Mouse (Mus musculus): ENCODE results near the gene Gm10320. TPM values are rescaled to one million over a fixed set of nuclear protein-coding genes. Genes with fewer than 3 reads are reported as not detected.

Gm10320 gene
- total RNA-seq, 2 experiments from 2014 or later = 0.66 to 8.9 TPM

DNA sequence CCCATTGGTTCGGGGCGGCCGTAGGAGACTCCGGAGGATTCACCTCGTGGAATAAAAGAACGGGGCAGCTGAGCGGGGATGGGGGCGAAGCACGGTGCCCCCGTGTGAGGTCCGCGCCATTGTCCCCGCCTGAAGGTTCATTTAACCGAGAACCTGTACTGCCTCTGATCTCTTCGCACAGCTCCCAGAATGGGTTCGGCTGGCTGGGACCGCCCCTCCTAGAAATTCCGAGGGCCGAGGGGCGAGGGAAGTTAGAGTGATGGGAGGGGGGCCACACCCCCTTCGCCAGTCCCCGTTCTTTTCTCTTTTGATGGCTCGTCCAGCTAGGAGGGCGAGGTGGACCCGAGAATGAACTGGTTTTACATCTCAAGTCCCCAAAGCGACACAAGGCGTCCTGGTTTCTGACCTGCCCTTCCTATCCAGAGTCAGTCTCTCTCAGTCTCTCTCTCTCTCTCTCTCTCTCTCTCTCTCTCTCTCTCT, 12.4 kb upstream of the Gm10320 start:
- no peak for ATAC-seq (ENCODE audit: poor library complexity, severe bottlenecking)

DNA sequence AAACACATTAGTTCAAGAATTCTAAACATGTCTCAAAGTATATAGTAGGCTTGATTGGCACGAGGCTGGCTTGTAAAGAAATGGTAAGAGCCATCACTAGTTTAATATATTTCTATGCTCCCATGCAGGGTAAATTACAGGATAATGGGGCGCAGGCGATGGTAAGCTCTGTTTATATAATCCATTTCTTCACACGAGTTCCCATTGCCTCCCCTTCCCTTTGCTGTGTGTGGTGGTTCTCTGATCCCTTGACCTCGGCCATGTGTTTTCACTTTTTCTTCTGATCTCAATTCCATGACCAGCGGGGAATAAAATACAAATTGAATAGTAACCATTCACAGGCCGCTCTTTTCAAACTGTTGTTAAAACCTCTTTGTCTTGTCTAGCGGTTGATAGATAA, 11.8 kb upstream of the Gm10320 start:
- no peak for ATAC-seq (ENCODE audit: poor library complexity, severe bottlenecking)

DNA sequence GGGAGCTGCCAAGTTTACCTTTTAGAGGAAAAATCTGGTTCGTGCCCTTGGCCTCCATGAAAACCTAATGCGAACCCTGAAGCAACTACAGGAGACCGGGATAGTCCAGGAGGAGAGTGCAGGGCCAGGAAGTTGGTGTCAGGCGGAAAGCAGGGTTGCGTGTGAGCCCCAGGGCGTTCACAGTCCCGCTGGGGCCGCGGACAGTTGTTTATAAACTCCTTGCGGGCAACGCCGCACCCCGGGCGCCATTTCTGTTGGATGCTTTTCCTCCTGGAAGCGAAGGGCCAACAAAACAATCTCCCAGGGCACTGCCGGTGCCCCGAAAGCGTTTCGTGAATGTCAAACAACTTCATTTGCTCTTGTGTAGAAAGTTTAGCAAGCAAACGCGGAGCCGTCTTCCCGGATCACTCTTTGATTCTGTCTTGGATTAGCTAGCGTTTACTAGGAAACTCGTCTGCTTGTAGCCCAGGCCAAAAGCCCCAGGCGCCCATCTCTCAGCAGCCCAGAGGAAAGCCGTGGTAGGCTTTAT, 11.1 kb upstream of the Gm10320 start:
- no peak for ATAC-seq (ENCODE audit: poor library complexity, severe bottlenecking)

DNA sequence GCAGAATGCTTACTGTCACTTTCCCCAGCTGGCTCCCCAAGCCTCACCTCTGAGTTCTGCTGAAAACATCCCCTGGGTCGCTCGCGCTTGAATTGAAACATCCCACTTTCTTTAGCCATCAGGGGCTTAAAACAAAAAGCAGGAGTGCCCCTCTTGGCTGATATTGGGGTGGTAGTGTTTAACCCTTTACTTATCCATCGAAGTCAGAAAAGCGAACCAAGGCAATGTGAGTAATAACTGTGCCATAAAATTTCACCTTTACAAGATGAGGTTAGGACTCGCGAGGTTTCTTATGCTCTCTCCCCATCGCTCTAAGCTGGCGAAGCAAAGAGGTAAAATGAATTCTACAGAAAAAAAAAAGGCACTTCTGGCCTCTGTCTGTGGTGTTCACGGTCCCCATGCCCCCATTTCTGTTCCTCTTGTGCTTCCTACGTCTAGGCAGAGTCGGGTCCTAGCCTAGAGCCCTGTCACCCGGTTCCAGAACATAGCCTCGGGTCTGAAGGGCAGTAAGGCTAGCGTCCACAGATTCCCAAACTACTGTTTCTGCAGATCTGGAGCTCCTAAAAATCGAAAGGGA, 10.5 kb upstream of the Gm10320 start:
- no peak for ATAC-seq (ENCODE audit: poor library complexity, severe bottlenecking)

DNA sequence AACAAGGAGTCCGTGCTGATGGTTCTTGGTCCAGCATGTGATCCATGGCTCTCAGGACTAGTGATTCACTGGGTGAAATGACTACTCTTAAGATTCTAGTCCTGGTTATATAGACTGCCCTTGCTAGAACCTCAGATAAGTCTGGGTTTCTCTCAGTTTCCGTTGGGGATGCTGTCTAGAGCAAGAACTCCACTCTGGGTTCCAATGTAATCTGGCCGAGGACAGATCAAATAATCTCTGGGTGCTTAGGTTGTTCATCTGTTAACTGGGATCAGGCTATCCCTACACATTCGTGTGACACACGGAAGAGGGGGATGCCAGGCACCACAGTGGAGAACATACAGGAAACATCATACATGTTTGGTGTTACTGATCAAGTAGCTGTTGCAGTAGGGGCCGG, 9.5 kb upstream of the Gm10320 start:
- no peak for ATAC-seq (ENCODE audit: poor library complexity, severe bottlenecking)

DNA sequence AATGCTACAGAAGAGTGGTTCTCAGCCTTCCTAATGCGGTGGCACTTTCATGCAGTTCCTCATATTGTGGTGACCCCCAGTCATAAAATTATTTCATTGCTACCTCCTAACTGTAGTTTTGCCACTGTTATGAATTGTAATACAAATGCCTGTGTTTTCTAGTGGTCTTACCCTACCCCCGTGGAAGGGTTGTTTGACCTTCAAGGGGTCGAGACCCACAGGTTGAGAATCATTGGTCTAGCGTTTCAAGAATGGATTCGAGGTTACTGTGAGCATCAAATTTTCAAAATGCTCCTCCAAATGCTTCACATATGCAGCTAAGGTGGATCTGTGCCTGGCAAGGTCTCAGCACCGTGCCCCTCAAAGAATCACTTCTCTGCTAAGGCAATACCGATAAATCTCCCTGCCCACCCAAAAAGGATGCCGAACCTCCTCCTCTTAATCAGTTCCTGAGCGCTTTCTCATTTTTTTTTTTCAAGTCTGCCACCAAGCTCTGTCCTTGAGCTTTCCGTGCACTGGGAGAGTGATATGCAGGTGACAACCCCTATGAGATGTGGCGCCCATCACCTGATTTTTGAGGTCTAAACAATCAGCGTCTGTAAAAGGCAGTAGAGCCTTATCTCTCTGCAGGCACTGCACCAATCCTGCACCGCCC, 8.8 kb upstream of the Gm10320 start:
- ATAC-seq (ENCODE audit: poor library complexity, severe bottlenecking) = no peak

DNA sequence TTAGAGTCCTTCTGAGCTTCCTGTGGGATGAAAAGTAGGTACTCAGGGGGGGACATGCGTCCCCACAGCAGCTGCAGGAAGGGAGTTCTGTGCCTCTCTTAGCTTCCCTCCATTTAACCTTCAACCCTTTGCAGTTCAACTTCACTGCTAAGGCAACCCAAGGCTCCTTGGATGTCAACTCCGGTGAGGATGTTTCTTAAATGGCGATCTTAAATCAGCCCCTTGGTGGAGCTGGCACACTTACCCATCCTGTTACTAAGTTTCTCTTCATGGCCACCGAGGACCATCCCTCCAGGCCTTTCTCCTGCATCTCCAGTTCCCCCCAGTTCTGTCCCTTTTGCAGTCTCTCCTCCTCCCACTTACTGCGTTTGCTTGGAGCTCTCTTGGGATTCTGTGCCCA, 6.8 kb upstream of the Gm10320 start:
- no peak for ATAC-seq (ENCODE audit: poor library complexity, severe bottlenecking)

DNA sequence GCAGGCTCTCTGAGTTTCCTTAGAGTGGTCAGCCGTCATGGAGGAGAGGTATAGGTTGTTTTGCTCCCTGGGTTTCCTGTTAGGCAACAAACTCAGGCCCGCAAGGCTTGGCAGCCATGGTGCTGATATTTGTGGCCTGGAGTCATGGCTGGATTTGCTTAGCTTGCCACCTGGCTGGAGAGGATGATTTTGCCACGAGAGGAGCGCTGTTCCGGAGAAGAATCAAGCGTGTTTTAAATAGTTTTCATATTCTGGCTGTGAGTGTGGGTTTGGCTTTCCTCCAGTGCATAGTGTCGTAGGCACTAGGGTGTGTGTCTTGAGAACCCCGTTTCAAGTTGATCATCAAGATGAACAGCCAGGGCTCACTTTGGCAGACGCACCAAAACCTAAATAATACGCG, 6.3 kb upstream of the Gm10320 start:
- no peak for ATAC-seq (ENCODE audit: poor library complexity, severe bottlenecking)

DNA sequence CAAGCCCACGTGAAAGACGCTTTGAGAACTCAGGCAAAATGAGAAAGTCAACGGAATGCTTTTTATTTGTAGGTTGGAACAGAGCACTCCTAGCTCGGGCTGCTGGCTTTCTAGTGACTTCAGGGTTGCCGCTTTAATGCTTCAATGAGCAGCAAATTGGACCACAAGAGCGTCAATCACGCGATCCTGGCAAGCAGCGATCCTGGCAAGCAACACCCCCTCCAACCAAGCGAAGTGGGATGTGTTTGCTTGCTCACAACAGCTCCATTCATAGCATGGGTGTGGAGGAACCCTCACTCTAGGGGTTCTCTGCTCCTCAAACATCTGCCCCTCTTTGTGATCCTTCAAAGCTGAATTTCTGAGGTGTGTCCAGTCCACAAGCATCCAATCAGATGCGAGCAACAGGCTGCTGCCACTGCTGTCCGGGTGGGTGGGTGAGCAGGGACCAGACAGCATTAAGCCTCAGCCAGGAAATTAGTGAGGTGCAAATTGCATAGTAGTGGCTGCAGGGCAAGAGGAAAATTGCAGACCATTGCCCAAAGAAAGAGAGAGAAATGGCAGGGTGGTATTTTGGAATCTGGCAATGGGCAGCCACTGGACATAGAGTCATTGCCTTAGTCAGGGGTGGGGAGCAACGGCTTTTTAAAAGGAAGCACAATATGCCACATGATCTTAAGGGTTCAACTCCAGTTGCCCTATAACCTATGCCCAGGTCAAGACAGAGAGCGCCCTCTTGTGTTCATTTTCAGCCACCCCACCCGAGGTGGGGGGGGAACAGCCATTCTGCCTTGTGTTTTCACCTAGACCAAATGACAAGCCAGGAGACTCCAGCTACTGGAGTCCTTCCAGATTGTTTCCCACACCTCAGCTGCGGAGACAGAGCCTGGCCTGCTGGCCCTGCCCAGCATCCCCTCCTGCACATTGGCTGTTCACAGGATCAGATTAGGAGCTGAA, 5.4 kb upstream of the Gm10320 start:
- ATAC-seq (ENCODE audit: poor library complexity, severe bottlenecking) = no peak

DNA sequence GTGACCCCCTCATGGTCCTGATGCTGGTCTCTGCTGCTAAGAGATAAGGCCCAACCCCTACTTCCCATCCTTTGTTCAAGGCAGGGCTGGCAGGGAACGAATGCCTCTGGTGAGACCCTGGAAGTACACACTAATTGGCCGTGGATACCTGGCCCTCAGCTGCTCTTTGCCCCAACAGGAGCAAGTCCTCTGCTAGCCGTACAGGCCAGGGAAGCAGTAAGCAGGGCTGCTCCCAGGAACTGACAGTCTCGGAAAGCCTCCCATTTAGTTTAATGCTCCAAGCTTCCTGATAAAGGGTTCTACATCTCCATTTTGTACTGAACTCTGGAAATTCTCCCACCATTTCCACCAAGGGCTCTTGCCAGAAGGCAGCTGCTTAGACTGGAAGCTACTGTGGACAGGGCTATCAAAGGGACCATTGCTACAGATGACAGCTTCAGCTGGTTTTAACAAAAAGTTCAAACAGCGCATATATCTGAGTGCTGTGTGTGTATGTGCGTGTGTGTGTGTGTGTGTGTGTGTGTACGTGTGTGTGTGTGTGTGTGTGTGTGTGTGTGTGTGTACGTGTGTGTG, 2.8 kb upstream of the Gm10320 start:
- no peak for ATAC-seq (ENCODE audit: poor library complexity, severe bottlenecking)

DNA sequence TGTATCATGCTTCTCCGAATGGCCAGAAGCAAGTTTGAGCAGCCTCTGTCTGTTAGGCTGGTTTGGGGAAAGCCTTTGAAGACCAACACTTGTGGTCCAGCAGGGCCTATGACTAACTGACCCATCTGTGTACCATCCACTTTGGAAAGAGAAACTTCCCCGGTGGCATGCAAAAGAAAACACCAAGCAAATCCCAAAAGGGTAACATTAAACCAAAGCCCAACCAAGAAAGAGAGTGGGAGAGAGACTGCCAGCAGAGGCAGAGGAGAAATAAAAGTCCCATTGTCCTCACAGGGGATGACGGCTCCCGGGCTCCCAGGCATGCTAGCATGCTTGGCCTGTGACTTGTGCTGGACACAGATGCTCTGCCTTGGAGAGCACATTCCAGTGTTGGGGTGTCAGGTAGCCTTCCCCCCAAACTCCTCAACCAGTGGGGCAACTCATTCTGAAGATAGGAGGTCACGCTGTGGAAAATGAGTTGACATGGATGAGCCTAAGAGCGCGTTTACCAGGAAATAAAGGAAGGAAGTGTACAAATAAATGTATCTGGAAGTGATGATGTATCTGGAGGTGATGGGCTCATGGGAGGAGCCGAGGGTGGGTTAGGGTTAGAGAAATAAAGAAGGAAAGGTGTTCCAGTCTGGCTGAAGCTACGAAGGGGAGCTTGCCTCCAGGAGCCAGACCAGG, 911 bp upstream of the Gm10320 start:
- ATAC-seq (ENCODE audit: poor library complexity, severe bottlenecking) = no peak

DNA sequence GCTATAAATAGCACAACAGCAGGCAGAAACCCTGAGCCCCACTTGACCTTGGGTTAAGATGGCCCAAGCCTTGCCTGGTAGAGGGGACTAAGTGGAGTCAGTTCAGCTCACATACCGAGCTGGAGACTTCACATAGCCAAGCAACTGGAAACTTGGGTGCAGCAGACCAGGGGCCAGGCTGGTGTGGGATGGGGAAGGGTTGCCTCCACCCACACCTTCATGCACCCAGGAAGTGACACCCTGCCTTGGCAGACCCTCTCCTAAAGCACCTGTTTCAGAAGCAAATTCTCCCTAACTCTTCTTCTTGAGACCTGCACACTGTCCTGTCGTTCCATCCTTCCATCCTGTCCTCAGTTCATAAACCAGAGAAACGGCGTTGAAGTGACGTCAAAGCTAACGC, 5.1 kb downstream of the Gm10320 start:
- no peak for ATAC-seq (ENCODE audit: poor library complexity, severe bottlenecking)

DNA sequence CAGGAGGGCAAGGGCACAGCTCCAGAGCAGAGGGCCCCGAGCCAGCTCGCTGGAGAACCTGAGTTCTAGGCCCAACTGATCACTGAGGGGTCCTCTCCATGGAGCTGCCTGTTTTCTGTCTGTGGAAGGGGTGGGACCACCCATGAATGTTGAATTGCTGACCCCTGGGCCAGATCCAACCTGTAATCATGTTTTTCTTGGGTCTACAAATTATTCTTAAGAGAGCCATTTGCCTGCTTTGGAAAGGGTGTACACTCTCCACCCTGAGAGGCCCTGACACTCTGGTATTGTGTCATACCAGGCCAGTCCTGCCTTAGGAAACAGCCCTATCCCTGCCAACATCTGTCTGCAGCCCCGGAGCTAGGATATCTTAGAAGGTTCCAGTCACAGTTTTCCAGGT, 5.6 kb downstream of the Gm10320 start:
- ATAC-seq (ENCODE audit: poor library complexity, severe bottlenecking) = no peak

DNA sequence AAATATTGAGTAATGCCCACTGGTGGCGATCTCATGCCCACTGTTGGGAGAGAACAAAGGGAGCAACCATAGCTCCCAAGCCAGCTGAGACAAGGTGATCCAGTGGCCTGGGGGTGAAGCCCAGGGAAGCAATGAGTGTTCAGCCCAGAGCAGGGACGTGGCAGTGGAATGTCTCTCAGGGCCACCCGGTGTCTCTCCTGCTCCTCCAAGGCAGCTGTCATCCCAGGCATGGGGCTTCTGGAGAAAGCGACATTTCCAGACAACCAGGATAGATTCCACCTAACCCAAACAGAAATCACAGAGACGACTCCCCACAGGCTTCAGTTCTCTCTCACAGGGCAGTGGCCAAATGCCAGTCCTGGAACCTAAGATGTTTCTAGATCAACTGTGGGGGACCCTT, 6.4 kb downstream of the Gm10320 start:
- no peak for ATAC-seq (ENCODE audit: poor library complexity, severe bottlenecking)

DNA sequence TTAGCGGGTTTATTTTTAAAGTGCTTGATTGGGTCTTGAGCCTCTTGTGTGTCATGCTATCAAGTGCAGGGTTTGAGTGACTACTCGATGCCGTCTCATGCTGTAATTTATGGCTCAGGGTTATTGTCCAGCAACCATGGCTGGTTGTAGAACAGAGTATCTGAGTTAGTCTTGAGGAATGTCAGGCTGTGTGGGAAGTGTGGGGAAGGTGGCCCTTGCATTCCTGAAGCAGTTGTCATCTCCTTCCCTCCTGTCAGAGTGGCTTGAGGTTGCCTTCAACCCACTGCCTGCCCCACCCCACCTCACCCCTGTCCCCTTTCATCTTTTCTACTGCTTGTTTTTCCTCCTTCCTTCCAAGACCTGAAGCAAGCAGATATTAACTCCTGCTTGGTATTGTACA, 13.8 kb downstream of the Gm10320 start:
- no peak for ATAC-seq (ENCODE audit: poor library complexity, severe bottlenecking)

DNA sequence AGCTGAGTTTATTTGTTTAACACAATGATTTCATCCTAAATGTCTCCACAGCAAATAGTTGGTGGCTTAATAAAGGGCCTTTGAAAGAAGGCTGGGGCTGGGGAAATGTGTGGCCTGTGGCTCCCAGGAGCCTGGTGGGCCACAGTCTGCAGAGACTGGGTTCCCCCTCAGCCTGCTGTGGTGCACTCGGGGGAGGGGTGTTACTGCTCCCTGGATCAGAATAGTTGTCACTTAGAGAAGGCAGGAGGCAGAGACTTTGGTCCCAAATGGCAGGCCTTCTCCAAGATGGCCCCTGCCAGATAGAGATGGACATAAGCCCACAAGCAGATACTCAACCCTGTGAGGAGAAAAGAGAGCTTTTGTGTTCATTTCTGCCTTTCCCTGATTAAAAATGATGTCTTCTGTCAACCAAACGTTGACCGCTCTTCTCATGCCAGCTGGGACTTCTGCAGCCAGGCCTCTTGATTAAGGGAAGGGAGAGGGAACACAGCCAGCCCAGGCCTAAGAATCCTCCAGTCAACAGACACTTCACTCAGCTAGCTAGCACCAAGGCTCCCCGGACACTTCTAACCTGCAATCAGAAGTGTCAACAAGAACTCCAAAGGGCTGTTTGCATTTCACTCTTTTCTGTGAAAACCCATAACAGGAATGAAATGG, 14.8 kb downstream of the Gm10320 start:
- no peak for ATAC-seq (ENCODE audit: poor library complexity, severe bottlenecking)

DNA sequence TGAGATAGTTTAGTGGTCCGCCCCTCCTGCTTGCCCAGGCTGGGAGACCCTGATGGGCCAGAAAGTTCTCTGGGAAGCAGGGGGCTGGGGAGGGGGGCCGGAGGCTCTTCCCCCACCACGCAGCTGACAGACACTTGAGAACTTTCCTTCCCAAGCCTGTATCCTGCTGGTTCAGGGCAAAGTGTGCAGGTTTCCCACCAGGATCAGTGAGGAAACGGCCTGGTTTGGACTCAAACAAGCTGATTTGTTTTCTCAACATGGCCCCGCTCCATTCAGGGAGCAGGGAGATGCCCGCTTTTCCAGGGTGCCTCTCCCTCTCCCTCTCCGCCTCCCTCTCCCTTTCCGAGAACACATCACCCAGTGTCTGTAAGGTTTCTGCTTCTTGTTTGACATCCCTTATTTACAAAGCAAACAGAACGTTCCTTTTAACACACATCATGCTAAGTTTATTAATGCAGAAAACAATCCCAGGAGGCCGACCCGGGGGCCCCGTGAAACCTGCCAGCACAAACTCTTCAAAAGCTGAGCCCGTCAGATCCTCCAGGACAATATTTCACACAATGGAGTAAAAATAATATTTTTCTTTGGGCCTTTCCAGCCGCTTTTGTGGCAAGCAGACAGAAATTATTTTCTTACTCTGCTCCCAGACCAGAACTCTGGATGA, 15.5 kb downstream of the Gm10320 start:
- no peak for ATAC-seq (ENCODE audit: poor library complexity, severe bottlenecking)

DNA sequence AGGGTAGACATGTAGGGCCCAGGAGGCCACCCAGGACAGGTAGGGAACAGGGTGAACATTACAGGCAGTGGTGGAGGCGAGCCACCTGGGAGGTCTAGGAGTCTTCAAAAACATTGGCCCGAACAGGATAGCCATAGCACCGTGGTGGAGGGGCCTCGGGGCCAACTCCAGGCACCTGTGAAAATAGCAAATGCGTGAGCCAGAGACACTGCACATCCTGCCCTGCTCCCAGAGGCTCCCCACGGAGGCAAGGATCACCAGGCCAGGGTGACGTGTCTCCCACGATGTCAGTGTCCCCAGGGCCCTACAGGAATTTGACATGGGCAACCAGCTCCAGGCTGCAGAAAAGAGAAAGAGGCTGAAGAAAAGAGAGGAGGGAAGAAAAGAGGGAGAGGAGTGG, 16.1 kb downstream of the Gm10320 start:
- ATAC-seq (ENCODE audit: poor library complexity, severe bottlenecking) = no peak

DNA sequence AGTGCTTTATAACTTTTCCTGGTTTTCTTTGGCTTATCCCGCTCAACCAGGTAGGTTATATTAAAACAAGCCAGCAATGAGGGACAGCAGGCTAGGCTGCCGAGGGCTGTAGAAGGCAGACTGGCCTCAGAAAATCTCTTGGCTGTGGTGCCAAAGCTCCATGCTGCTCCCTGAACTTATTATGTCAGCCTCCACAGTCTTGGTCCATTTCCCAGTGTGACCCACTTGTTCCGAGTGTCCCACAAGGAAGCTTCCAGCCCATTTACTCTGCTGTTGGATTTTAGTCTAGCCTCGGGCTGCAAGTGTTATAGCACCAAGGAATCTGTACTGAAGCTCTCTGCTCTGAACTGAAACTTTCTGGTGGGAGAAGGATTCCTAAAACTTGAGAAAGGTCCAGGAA, 18.8 kb downstream of the Gm10320 start:
- ATAC-seq (ENCODE audit: poor library complexity, severe bottlenecking) = no peak

DNA sequence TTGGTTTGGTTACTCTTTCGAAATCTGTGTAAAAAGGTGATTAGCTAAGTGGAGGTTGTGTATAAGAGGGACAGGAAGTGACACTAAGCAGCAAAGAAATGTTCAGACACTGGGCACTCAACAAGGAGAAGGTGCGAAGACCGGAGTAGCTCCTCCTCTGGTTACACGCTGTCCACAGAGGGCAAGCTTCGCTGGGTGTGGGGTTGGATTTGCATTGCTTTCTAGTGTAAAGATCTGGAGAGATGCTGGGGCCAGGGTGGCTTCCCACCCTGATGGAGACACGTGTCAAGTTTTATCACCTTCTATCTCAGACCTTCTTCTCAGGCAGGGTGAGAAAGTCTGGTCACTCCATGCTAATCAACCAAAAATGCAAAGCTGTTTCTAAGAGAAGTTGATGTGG, 20.0 kb downstream of the Gm10320 start:
- no peak for ATAC-seq (ENCODE audit: poor library complexity, severe bottlenecking)
